Mouse (Mus musculus) testis, adult 2 months (tissue): Measurements from ENCODE around the gene Gm20388. TPM values are rescaled to one million over a fixed set of nuclear protein-coding genes. Genes with fewer than 3 reads are reported as not detected.

Experiments used
- H3K27ac ChIP-seq: fragments of 200-500 bp; 2 replicates; pipeline ENCODE4 v1.5.1; 2012; ENCODE audit warnings: low read depth, low read length; ENCODE audit not compliant: control insufficient read depth, insufficient read depth
- H3K27me3 ChIP-seq: fragments of 200-500 bp; 2 replicates; pipeline ENCODE4 v1.6.1; 2012; ENCODE audit warnings: mild to moderate bottlenecking, low read length, moderate library complexity; ENCODE audit not compliant: control insufficient read depth, insufficient read depth
- H3K36me3 ChIP-seq: fragments of 200-500 bp; 2 replicates; pipeline ENCODE4 v1.6.1; 2012; ENCODE audit warnings: mild to moderate bottlenecking, low read length; ENCODE audit not compliant: control insufficient read depth, insufficient read depth
- H3K4me1 ChIP-seq: fragments of 200-500 bp; 2 replicates; pipeline ENCODE4 v1.6.1; 2012; ENCODE audit warnings: low read length; ENCODE audit not compliant: control insufficient read depth, insufficient read depth
- H3K4me3 ChIP-seq: fragments of 200-500 bp; 2 replicates; pipeline ENCODE4 v1.5.1; 2012; ENCODE audit warnings: low read depth, mild to moderate bottlenecking, low read length, moderate library complexity, mixed read lengths; ENCODE audit not compliant: control insufficient read depth
- CTCF ChIP-seq: fragments of 200-500 bp; IDR thresholded peaks from 2 replicates; pipeline ENCODE4 v1.5.1; 2012; ENCODE audit warnings: low read depth, mild to moderate bottlenecking, inconsistent platforms, low read length, moderate library complexity; ENCODE audit not compliant: control insufficient read depth, insufficient read depth, insufficient replicate concordance
- POLR2A ChIP-seq: fragments of 200-500 bp; IDR thresholded peaks from 2 replicates; pipeline ENCODE4 v1.6.1; 2012; ENCODE audit warnings: low read depth, mild to moderate bottlenecking, inconsistent platforms, low read length, moderate library complexity; ENCODE audit not compliant: control insufficient read depth
- polyA plus RNA-seq: library from polyadenylated mRNA; depleted of rRNA; stranded (reverse); fragments of >200 nt; gene quantifications from 2 replicates; pipeline ENCODE4 v1.2.3, GENCODE M21; 2012

Gm20388 gene
- polyA plus RNA-seq, 1 experiment, result 5.6 TPM

DNA sequence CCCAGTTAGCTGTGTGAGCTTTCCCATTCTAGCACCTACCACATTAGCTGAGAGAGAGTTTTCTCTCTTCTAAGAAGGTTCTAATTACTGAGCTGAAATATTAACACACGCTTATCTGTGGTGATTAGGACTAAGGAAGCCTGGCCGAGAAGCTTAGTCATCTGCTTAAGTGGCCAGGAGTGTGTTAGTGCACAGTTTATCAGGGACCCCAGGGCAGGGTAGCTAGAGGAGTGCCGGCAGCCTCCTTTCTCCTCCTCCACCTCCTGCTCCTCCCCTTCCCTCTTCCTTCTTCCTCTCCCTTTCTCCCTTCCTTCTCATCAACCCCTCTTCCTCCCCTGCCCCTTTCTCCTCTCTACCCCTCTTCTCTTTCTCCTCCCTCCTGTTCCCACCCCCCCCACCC lies 4339.6 kb downstream of the Gm20388 start:
- Histone ChIP-seq H3K4me3 (no peak overlapping the region), H3K27ac (no peak overlapping the region), H3K27me3 (no peaks in the 10 kb centered on the region), H3K4me1 (no peaks in the 10 kb centered on the region), H3K36me3 (no peaks in the 10 kb centered on the region)
- TF ChIP-seq POLR2A, result no peak
- TF ChIP-seq CTCF, result no peak

DNA sequence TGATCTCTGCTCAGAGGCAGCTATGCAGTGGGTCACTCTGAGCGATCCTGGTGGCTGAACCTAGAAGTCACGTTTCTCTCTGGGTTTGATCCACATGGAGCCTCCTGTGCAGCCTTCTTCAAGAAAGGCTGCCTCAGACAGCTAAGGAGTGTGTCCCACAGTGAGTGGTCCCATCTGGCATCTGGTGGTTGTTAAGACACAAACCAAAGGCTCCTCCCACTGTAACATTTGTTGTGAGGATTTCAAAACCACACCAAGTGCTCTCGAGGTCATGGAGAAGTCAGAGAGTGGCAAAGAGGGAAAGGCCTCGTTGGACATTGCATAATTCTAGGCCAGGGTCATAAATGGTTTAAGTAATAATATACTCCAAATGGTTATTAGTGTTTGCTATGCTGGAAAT lies 4340.1 kb downstream of the Gm20388 start:
- Histone ChIP-seq H3K27me3 (no peaks in the 10 kb centered on the region), H3K4me3 (no peak overlapping the region), H3K36me3 (no peaks in the 10 kb centered on the region), H3K27ac (no peak overlapping the region), H3K4me1 (no peaks in the 10 kb centered on the region)
- TF ChIP-seq POLR2A (no peak), CTCF (no peak)

DNA sequence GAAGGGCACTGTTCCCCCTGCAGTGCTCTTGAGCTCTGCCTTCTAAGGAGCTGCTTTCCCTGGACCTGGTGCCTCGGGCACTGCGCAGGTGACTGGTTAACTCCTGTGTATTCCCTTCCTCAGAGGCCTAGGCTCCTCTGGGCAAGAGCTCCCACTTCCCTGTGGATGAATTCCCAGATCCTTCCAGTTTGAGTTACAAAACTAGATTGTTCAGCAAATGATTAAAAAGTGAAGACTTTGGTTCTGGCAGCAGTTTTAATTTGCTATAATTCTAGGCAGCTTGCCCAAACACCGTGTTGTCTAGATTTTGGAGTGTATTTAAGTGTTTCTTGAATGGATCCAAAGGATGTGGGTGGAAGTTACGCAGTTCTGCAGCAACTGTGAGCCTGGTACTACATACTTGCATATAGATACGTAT lies 4341.9 kb downstream of the Gm20388 start:
- Histone ChIP-seq H3K4me3 (no peak overlapping the region), H3K27ac (no peak overlapping the region), H3K36me3 (no peaks in the 10 kb centered on the region), H3K4me1 (no peaks in the 10 kb centered on the region; the same call in 1 of the 2 replicates), H3K27me3 (no peaks in the 10 kb centered on the region)
- TF ChIP-seq CTCF (no peak), POLR2A (no peak)

DNA sequence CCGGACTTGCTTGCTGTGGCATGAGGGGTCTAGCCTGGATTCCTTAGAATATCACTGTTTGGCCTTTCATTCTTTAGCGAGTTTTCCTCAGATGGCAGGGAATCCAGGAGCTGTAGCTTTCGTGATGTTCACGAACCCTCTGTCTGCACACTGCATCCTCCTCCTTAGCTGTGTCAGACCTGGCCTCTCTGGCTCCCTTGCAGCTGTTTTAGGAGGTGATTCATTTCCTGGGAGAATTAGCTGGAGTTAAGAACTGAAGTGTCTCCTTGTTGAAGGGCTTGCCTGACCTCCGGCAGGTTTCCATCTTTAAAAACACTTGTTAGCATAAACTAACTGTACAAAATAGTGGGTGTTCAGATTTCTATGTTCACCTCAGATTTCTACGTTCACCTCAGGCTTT lies 4343.3 kb downstream of the Gm20388 start:
- no peak for TF ChIP-seq CTCF
- no peak for TF ChIP-seq POLR2A
- H3K4me3 ChIP-seq, result no peak overlapping the region

DNA sequence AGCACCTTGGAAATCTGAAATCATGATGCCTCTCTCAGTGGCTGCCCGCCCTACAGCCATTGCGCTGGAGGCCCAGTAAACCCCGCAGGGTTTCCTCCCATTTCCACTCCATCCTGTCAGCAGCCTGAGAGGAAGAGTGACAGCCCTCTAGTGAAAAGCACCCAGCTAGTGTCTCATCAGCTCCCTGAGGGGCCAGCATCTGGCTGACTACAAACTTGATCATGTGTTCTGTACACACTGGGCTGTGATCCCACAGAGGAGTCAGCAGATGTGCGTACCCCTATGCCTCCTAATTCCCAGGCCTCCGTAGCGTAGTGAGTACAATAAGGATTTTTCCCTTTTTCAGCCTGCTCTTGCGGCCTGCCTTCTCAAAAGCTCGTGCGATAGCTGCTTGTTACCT lies 4346.2 kb downstream of the Gm20388 start:
- TF ChIP-seq POLR2A (no peak), CTCF (no peak)
- no peaks in the 10 kb centered on the region; the same call in 1 of the 2 replicates for H3K4me1 ChIP-seq
- H3K4me3 ChIP-seq, result no peak overlapping the region
- no peaks in the 10 kb centered on the region for H3K36me3 ChIP-seq
- H3K27ac ChIP-seq, result no peak overlapping the region
- H3K27me3 ChIP-seq, result no peaks in the 10 kb centered on the region

More for the DNA sequence above, 4343.3 kb downstream of the Gm20388 start:
- Histone ChIP-seq H3K36me3 (no peaks in the 10 kb centered on the region), H3K27ac (no peak overlapping the region), H3K4me1 (no peaks in the 10 kb centered on the region; the same call in 1 of the 2 replicates), H3K27me3 (no peaks in the 10 kb centered on the region)

DNA sequence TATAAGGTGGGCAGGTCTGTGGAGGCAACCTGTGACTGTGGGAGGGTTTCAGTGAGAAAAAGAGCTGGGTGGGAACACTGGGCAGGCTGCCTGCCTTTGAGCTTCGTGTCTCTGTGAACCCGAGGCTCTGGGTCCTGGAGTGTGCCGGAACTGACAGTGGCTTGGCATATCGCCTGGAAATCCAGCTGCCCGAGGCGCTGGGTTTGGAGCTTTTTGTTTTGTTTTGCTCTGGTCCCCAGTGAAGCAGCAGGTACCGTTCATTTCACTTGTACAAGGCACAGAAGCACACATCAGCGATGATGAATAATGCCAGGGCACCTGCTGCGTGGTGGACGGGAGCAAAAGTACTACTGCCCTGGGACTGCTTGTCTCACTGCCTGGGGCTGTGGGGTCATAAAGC lies 4346.7 kb downstream of the Gm20388 start:
- Histone ChIP-seq H3K36me3 (no peaks in the 10 kb centered on the region), H3K27me3 (no peaks in the 10 kb centered on the region), H3K4me1 (no peaks in the 10 kb centered on the region; the same call in 1 of the 2 replicates), H3K27ac (no peak overlapping the region), H3K4me3 (no peak overlapping the region)
- no peak for TF ChIP-seq CTCF
- TF ChIP-seq POLR2A, result no peak

DNA sequence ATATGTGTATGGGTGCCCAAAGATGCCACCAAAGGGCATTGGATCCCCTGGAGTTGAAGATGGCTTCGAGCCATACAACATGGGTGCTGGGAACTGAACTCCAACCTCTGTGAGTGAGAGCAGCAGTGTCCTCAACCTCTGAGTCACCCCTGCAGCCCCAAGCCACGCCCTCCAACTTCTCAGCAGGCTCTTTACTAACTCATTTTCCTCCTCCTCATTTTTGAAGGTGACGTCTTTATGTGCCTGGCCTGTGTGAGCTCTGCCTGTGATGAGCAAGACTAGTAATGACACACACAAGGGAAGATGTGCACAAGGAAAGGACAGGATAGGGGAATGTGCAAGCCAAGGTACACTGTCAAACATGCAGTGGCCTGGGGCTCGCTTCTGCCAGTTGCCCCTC lies 4348.5 kb downstream of the Gm20388 start:
- no peaks in the 10 kb centered on the region for H3K36me3 ChIP-seq
- no peaks in the 10 kb centered on the region for H3K27me3 ChIP-seq
- no peak overlapping the region for H3K4me3 ChIP-seq
- TF ChIP-seq POLR2A (no peak), CTCF (no peak)
- H3K27ac ChIP-seq, result no peak overlapping the region
- no peaks in the 10 kb centered on the region; the same call in 1 of the 2 replicates for H3K4me1 ChIP-seq

DNA sequence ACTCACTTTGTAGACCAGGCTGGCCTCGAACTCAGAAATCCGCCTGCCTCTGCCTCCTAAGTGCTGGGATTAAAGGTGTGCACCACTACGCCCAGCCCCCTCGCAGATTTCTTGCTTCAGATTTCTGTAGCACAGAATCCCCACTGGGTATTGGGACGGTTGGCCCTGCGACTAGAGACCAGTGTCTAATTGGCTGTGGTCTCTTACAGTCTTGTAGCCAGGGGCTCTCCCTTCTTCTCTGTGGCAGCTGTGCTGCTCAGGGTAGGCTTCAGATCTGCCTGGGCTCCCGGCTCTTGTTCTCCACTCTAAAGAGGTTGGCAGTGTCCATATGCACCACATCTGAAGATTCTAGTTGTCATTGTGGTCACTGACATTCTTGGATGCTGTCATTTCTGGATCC lies 4349.3 kb downstream of the Gm20388 start:
- Histone ChIP-seq H3K4me1 (no peaks in the 10 kb centered on the region; the same call in 1 of the 2 replicates), H3K27me3 (no peaks in the 10 kb centered on the region)

More for the DNA sequence above, 4349.3 kb downstream of the Gm20388 start:
- TF ChIP-seq POLR2A, result no peak
- no peak for TF ChIP-seq CTCF
- Histone ChIP-seq H3K27ac (no peak overlapping the region), H3K36me3 (no peaks in the 10 kb centered on the region), H3K4me3 (no peak overlapping the region)
